Mouse (Mus musculus) skeletal muscle tissue, adult 2 months (tissue): ENCODE measurements around the gene Ocln.
"Not testable (repeated sequence)": the region's sequence is repeated elsewhere in the genome, so short reads cannot be mapped to it uniquely, and the experiment has no call there.

Experiments
- DNase-seq: peaks from one replicate; pipeline ENCODE4 v3.0.0-alpha.2; 2012; ENCODE audit warnings: low read depth, low spot score

The Ocln gene

GRCm38 (mm10) chr13:100544220-100544662 is 8.3 kb downstream of the Ocln start:
- DNase-seq = no peak

- no peak for DNase-seq
Measured at GRCm38 (mm10) chr13:100543011-100543767, 9.3 kb downstream of the Ocln start.

GRCm38 (mm10) chr13:100536149-100536548 is 16.4 kb downstream of the Ocln start:
- DNase-seq = no peak

GRCm38 (mm10) chr13:100532788-100533365 is 19.6 kb downstream of the Ocln start:
- no peak for DNase-seq

GRCm38 (mm10) chr13:100526649-100527038 is 25.9 kb downstream of the Ocln start:
- no peak for DNase-seq

GRCm38 (mm10) chr13:100525935-100526648 is 26.4 kb downstream of the Ocln start:
- DNase-seq = no peak

GRCm38 (mm10) chr13:100524896-100525295 is 27.6 kb downstream of the Ocln start:
- no peak for DNase-seq

- no peak for DNase-seq
Measured at GRCm38 (mm10) chr13:100523698-100524097, 28.8 kb downstream of the Ocln start.

GRCm38 (mm10) chr13:100521724-100522591 is 30.6 kb downstream of the Ocln start:
- no peak for DNase-seq

GRCm38 (mm10) chr13:100519162-100519561 is 33.4 kb downstream of the Ocln start:
- DNase-seq = no peak

GRCm38 (mm10) chr13:100518191-100518590 is 34.3 kb downstream of the Ocln start:
- no peak for DNase-seq

- no peak for DNase-seq
Measured at GRCm38 (mm10) chr13:100517652-100518153, 34.8 kb downstream of the Ocln start.

- no peak for DNase-seq
Measured at GRCm38 (mm10) chr13:100516213-100517105, 36.1 kb downstream of the Ocln start.

GRCm38 (mm10) chr13:100512792-100513191 is 39.7 kb downstream of the Ocln start:
- DNase-seq = no peak

GRCm38 (mm10) chr13:100511860-100512364 is 40.6 kb downstream of the Ocln start:
- no peak for DNase-seq

- DNase-seq = no peak
Measured at GRCm38 (mm10) chr13:100511146-100511859, 41.2 kb downstream of the Ocln start.

GRCm38 (mm10) chr13:100499625-100500024 is 52.9 kb downstream of the Ocln start:
- DNase-seq = not testable (repeated sequence)

GRCm38 (mm10) chr13:100495337-100495736 is 57.2 kb downstream of the Ocln start:
- no peak for DNase-seq

GRCm38 (mm10) chr13:100494370-100494769 is 58.1 kb downstream of the Ocln start:
- not testable (repeated sequence) for DNase-seq
